Mouse (Mus musculus): ENCODE measurements around the gene Gimap9.
"Not testable (repeated sequence)": the region's sequence is repeated elsewhere in the genome, so short reads cannot be mapped to it uniquely, and the experiment has no call there.

Gimap9 gene

DNA sequence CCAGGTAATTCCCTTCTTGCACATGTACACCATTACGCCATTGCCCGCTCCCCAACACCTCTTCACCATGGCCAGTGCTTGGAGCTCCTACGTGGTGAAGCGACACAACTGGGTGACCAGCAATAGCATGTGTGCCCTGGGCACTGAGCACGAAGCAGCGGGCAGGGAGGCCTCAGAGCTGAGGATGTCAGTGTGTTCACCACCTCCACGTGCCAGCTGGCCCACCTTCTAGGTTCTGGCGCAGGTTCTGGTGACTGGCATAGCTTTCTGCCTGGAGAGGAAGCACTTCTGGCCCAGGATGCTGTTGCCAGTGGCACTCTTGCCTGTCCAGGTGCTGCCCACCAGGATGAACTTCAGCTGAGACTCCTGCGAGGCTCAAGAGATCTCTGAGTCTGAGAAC lies 10.5 kb upstream of the Gimap9 start:
- no peak for DNase-seq

- no peak for DNase-seq
Measured at GRCm38 (mm10) chr6:48666159-48666586, 9.8 kb upstream of the Gimap9 start.

DNA sequence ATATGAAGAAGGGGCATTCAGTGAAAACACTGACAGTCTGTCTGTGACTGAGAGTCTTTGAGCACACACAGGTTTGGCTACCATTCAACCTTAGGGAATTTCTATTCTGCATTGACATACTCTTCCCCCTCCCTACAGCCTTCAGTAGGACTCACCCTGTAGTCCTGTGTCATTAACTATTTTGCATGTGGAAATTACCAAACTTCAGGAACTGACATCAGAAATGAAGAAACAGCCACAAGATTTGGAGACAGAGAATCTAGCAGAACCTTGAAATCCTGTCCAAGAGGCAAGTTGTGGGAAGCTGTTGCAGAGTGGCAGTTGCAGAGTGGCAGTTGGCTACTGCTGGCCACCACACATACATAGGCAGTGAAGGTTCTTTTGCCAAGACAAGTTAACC lies 7.9 kb upstream of the Gimap9 start:
- DNase-seq: no peak

- no peak for DNase-seq
Measured at GRCm38 (mm10) chr6:48669446-48669969, 6.4 kb upstream of the Gimap9 start.

DNA sequence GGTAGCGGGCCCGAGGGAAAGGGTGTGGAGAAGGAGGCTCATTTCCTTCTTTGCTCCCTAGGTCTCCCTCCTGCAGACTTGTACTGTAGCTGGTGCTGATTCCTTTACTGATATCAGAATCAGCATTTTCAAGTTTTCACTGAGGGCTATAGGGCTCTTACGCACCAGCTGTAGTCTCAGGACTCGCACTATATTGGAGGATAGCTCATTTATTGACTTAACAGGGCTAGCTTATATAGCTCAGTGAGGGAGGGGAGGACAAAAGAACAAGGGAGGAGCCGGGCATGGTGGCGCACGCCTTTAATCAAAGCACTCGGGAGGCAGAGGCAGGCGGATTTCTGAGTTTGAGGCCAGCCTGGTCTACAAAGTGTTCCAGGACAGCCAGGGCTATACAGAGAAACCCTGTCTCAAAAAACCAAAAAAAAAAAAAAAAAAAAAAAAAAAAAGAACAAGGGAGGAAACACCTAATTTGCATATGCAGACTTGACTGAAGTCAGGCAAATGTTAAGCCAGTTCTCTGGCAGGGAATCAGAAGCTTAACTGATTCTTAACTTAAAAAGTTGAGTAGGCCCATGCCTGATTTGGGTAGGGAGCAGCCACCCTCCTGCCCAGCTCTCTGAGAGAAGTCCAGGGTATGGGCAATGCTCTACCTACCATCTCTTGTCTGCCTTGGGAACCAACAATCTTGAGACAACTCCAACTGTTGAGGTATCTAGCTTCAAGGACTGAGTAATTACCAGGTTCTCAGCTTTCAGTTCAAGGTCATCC lies 1.5 kb upstream of the Gimap9 start:
- no peak for DNase-seq

- no peak for DNase-seq
Measured at GRCm38 (mm10) chr6:48675400-48675930, 464 bp upstream of the Gimap9 start.

DNA sequence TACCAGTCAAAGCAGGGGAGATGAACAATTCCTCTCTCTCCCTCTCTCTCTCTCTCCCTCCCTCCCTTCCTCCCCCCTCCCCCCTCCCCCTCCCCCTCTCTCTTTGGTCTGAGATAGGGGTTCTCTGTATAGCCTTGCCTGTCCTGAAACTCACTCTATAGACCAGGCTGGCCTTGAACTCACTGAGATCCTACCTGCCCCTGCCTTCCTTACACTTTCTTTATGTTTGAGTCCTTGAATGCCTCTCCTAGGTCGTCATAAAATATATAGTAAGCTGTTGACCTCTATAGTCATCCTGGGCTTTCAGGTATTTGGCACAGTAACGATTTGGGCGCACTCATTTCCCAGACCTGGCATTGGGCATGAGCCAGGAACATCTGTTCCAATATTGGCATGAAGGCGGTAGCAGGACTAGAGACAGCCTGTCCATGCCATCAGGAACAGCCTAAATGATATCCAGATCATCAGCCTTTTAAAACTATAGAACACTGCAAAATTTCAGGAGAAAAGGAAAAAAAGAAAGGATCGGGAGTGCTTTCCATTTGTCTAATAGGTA lies 1.0 kb downstream of the Gimap9 start:
- no peak for DNase-seq

DNA sequence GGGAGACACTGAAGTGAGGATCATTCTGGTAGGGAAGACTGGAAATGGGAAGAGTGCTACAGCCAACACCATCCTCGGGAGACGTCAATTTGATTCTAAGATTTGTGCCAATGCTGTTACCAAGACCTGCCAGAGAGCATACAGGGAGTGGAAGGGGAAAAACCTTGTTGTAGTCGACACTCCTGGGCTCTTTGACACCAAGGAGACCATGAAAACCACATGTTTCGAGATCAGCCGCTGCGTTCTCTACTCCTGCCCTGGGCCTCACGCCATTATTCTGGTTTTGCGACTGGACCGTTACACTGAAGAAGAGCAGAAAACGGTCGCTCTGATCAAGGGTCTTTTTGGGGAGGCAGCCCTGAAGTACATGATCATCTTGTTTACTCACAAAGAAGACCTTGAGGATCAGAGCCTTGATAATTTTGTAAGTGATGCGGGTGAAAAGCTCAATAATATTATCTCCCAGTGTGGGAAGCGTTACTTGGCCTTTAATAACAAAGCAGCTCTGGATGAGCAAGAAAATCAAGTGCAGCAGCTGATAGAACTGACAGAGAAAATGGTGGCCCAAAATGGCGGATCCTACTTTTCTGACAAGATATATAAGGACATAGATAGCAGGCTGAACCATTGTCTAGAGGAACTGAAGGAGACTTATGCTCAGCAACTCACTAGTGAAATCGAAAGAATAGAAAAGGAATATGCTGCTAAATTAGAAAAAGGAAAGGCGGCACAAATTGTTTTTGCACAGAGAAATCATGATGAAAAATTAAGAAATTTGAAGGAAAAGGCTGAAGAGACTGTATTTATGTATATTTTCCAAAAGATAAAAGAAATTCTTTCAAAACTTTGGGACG lies 1.8 kb downstream of the Gimap9 start:
- no peak for DNase-seq

GRCm38 (mm10) chr6:48678391-48678790 lies 2.5 kb downstream of the Gimap9 start:
- DNase-seq: no peak

- no peak for DNase-seq
Measured at GRCm38 (mm10) chr6:48679701-48680100, 3.8 kb downstream of the Gimap9 start.

GRCm38 (mm10) chr6:48680421-48680820 lies 4.5 kb downstream of the Gimap9 start:
- no peak for DNase-seq

DNA sequence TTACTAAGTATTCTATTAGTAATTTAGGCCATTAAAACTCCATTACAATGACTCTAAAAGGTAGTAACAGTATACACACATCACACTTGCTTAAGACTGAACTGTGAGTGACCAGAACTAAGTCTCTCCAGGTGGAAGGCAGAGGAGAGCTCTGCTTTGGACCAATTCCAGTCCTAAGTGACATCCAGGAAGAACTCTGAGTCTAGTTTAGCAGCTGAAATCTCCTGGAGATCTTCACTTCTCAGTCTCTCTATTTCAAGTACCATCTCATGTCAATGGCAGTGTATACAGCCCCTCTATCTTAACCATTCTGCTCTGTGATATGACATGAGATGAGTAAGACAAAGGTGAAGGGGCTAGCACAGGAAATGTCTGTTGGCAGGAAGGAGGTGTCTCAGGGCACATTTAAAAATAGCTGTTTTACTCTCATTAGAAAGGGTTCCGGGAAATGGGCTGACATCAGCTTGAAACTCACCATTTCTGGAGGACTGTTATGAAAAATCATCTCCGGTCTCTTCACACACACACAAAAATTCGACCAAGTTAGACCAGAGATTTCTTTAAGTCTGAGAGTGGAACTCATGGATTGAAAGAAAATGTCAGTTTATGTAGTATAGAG lies 5.7 kb downstream of the Gimap9 start:
- no peak for DNase-seq

GRCm38 (mm10) chr6:48682271-48682670 lies 6.3 kb downstream of the Gimap9 start:
- DNase-seq: peak; percentile 26

GRCm38 (mm10) chr6:48683263-48683821 lies 7.4 kb downstream of the Gimap9 start:
- not testable (repeated sequence) for DNase-seq

DNA sequence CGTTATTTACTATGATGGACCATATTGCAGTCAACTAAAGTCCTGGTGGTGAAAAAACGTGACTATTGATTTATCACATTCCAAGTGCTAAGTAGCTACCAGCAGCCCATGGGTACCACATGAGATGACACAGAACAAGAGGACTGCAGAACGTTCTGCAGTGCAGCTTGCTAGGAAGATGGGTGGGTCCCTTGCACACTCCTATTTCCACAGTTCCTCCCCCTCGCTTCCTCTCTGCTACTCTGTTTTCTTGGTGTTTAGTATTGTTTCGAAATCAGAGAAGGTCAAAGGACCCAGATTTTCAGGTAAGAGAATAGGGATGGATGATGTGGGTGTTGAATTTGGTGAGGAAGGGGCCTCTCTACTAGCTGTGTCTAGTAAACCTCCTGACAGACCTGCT lies 8.4 kb downstream of the Gimap9 start, which contains the start of gene Gimap4:
Gimap4 (plus strand) TSS at position 231 of the 400 bp plus-strand sequence.
- DNase-seq: no peak

DNA sequence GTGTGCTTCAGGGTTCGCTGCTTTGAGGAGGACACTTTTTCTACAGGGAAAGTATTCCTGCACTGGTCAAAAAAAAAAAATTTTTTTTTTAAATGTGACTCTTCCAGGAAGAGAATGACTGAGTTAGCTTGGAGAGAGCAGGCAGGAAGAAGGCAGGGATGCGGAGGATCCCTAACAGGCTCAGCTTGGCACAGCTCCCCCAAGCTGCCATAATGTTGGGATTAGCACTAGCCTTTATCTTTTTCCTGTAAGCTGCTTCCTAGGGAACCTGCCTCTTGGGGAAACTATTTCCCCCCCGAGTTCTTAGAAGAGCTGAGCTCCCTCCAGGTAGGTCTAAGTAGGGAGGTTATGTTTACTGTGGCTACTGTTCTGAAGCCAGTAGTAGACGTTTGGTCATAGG lies 8.9 kb downstream of the Gimap9 start:
- peak; percentile 10 for DNase-seq

- DNase-seq: no peak
Measured at GRCm38 (mm10) chr6:48685251-48685650, 9.3 kb downstream of the Gimap9 start.

DNA sequence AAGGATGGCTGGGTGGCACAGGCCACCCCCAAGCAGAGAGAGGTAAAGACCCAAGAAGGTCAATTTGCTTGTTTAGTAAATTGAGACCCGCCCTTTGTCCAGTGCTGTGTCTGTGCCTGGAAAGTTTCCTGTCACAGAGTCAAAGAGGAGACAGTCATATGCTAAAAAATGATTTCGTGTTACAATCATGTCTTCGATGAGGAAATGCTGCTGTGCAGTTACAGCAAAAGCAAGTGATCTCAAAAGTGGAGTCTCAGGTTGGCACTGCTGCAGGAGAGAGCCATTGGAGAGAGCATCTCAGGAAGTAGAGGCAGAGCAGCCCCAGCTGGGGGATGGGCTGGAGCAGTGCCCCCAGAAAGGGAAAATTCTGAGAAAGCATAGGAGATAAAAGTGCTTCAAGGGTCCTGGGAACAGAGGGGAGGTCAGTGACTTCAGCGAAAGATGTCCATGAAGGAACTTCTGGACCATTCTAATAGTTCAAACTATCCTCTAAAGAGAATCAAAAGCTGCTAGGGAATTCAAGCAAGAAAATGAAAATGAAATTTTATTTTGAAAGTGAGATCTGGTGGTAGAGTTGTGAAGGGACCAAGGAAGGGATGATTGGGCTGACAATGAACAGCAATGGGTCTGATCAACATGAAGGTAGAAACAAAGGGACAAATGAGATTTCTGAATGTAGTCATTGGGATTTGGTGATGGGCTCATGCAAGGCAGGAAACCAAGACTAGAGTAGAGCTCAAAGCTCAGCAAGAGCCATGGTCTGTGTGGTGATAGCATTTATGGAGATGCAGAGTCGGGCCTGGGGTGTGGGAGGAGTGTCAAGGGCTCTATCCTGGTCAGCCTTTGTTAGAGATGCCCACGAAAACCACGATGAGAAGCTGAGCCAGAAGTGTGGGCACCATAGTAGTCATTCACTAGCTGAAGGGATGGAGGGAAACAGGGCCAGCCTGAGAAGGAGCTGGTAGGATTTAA lies 10.1 kb downstream of the Gimap9 start:
- DNase-seq: no peak

DNA sequence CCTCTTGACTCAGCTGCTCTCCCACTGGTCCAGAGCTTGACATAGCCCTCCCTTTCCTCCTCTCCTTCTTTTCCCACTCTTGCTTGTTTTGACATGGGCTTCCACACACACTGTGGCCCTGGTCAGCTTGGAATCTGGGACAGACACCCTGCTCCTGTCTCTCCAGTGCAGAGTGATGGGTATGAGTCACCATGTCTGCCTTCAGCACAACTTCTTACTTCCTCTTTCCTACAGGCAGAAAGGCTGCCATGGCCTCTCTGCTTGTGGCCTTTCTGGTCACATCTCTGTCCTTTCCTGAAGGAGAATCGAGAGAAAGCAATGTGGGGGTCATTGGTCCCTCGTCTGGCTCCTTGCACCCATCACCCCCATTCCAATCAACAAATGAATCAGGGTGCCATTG lies 11.1 kb downstream of the Gimap9 start:
- no peak for DNase-seq

GRCm38 (mm10) chr6:48689320-48689719 lies 13.4 kb downstream of the Gimap9 start:
- DNase-seq: no peak

DNA sequence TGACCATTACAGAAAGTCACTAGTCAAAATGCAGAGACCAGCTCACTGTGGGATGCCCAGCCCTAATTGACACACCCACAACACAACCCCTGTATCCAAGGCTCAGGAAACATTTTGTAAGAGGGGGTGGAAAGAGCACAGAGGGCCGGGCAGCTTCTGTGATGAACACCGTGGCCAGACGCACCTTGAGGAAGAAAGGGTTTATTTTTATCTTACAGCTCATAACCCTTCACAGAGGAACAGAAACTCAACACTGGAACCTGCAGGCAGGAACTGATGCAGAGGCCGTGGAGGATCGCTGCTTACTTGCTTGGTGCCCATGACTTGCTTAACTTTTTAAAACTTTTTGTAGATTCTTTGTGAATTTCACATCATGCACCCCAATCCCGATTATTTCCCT lies 17.0 kb downstream of the Gimap9 start:
- no peak for DNase-seq
